Mouse (Mus musculus) hindlimb bud, embryonic 11.5 days (tissue): ENCODE measurements around the gene Pln.

ENCODE experiments used
- DNase-seq: peaks from one replicate; pipeline ENCODE4 v3.0.0-alpha.2; 2012; ENCODE audit warnings: low read depth, low spot score; ENCODE audit errors: extremely low spot score

The Pln gene

DNA sequence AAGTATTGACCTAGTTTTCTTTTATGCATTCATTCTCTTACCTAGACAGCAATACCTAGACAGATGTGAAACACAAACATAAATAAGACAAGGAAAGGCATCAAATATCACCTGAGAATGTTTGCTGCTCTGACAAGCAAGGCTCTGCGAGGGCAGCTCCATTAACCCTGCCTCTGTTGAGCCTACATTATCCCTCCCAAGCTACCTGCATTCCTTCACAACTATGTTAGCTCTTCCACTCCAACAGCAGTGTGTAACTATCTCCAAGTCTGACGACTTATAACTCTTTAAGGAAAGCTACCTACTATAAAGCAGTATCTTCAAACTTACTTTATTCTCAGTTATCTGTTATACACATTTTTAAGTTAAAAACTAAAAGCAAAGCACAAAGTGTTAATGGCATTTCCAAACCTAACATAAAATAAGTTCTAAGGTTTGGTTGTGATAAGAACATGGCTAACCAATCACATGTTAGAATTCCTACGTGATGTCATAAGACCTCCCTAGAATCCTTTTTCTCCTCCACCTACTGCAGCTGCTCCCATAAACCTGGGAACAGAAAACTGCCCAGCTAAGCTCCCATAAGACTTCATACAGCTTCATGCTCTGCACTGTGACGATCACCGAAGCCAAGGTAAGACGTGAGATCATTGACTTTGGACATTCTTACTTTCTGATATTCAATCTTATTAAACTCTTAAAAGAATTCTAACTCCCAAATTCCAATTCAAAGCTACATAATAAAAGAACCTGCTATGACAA is at the start of gene Pln:
Gene Pln (plus strand): TSS at position 506 of the 762 bp plus-strand sequence.
- no peak for DNase-seq

DNA sequence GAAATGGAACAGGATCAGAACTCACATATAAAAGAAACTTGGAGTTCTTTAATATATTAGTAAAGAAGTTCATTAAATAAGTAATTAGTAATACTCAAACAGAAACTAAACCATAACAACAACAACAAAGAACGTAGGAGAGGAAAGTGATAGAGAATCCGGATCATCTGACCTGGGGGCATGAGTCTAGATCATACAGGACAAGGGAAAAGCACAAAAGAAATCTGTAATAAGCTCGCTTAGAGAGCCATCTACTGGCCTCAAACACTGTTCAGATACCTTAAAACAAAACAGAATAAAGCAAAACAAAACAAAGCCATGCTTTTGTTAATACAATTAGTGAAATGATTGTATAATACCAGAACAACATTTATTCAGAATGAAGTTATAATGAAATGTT is 31.6 kb upstream of the Pln start:
- no peak for DNase-seq

DNA sequence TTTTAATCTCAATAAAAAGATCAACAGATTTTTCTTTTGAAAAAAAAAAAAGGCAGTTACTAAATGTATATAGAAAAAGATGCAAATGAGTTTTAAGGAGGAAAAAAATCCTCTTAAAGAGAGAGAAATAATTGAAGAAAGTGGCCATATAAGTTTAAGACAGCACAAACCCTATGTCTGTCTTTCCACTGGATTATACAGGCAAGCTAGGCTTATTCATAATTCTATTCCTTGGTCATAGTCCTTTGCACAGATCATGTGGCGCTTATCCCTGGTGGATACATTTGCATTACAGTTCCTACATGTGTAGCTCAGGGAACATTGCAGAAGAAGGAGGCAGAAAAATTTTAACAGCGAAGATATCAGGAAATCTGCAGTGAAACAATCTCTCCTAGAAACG is 30.8 kb upstream of the Pln start:
- DNase-seq = no peak

DNA sequence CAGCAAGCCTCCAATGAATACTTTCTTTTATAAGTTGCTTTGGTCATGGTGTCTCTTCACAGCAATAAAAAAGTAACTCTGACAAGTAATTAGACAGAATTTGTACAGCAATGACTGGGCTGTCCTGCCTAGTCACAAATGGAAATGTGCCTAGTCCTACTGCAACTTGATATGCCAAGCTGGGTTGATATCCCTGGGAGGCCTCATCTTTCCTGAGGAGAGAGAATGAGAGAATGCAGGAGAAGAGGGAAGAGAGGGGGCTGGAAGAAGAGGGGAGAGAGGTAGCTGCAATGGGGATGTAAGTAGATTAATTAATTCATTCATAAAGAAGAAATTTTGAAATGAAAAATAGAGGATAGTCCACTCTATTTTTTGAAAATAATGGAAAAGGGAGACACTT is 14.1 kb upstream of the Pln start:
- DNase-seq = no peak

DNA sequence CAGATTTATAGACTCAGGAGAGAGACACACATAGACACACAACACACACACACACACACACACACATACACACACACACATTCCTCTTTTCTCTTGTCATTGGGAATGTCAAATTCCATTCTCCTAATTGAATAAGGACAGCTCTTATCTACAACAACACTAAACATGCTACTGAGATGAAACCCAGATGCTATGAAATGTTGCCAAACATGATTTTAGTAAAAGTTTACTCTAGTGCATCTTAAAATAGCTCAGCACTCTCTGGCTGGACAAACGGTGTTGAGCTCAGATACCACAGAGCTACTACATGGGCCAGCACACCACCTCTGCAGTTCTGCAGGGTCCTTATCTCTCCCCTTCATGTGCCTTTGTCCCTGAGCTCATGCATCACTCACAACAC is 12.8 kb upstream of the Pln start:
- DNase-seq = no peak

DNA sequence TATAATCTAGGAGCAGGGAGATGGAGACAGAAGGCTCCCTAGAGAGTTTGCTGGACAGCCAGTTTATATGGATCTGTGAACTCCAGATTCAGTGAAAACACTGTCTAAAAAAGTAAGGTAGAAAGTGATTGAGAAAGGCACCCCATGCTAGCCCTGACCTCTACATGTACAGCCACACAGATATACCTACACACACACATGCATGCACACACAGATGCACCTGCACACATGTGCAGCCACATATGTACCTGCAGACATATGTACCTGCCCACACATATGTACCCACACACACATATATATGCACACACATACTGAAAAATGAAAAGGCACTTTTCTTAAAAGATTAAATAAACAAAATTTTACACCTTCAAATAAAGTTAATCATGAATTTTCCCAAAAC is 11.1 kb upstream of the Pln start:
- DNase-seq = no peak

DNA sequence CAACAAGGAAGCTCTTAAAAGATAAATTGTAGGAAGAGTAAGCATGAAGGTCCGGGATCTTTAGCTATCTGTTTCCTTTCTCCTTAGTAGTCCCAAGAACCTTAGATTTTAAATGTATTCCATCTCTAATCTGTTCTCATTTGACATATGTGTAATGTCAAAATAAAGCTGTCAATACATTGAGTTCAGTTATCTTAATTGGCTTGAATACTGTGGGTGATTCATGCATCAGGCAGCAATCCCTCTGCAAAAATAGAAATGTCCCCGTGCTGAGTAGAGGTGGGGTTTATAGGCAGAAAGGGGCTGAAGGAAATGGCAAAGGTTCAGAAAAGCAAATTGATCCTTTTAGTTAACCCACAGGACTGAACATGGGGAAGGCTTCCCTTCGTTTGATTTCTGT is 8.2 kb upstream of the Pln start:
- no peak for DNase-seq

DNA sequence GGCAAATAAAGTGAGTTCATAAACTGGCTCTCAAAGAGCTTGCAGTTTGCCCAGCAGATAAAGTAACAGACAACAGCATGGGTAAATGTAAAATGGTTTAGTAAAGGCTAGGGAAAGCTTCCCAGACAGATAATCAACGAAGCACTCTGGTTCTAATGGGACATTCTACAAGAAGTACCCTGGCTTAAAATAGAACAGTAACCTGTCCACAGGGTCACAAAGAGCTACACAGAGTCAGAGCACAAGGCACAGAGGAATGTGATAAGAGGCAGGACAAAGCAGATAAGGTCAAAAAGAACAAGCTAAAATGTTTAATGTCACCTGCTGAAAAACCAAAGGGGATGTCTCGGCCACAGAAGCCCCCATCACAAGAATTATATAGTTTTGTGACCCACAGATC is 4.7 kb upstream of the Pln start:
- no peak for DNase-seq

DNA sequence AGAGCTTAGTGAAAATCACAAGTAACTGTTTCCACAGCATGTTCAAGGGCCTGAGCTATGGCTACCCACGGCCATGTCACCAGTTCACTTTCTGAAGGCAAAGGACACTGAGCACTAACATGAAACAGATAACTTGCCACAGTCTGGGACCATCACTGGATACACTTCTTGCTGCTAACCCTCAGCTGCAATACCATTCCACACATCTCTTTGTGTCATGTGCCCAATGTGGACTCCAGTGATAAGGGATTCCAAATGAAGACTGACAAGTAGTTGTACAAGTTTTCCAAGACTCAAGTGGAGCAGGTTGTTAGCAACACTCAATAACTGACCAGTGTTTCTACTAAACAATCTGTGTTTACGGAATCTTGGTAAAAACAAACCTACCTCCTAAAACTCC is 2.2 kb upstream of the Pln start:
- DNase-seq = no peak

DNA sequence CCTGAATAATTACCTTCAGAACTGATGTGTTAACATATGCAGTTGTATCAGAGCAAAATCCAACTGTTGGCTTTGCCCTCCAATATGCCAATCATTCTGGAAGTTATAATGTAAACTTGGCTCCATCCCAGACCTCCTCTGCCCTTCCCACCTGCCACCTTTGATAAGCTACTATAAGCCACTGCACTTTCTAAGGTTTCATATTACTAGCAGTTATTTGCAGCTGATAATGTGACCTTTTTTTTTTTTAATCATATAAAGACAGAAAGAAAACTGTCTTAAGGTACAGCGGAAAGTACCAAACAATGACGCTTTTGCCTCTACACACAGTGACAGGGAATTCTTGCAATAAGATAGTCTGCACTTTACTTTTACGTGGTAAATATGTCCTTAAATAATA is 1.5 kb upstream of the Pln start:
- DNase-seq = no peak

DNA sequence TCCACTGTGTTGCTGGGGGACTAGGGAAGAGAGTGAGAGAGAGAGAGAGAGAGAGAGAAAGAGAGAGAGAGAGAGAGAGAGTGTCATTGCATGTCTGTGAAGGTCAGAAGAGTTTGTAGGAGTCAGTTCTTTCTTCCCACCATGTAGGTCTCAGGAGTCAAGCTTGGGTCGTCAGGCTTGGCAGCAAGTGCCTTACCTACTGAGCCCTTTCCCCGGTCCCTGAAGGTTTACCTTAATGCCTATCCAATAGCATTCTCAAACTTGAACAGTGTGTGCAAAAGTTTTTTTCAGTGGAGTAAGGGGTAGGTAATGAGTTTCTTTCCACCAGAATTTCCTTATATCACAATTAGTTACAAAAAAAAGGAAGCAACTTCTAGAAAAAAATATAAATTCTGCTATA is 1.6 kb downstream of the Pln start:
- DNase-seq = no peak

DNA sequence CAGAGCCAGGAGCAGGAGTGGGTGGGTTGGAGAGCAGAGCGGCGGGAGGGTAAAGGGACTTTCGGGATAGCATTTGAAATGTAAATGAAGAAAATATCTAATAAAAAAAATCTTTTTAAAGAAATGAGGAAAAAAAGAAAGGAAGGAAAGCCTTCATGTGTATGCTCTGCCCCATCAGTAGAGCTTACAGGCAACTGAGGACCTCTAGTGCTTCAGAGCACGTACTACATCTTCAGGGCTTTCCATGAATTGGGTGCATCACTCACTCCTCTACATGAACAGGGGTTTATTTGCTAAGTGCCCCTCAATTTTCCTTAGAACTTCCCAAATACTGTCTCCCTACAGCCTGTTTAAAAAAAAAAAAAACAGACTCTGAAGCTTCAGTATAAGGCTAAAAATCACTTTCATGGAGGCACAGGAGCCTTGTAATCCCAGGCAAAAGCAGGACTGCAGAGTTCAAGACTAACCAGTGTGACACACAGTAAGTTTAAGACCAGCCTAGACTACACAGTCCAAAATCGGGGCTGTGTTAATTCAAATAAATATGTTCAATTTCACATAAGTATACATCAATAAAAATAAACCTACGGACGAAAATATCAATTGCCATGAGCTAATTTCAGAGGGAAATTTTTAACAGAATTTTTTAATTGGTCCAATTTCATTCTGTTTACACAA is 4.0 kb downstream of the Pln start:
- no peak for DNase-seq

DNA sequence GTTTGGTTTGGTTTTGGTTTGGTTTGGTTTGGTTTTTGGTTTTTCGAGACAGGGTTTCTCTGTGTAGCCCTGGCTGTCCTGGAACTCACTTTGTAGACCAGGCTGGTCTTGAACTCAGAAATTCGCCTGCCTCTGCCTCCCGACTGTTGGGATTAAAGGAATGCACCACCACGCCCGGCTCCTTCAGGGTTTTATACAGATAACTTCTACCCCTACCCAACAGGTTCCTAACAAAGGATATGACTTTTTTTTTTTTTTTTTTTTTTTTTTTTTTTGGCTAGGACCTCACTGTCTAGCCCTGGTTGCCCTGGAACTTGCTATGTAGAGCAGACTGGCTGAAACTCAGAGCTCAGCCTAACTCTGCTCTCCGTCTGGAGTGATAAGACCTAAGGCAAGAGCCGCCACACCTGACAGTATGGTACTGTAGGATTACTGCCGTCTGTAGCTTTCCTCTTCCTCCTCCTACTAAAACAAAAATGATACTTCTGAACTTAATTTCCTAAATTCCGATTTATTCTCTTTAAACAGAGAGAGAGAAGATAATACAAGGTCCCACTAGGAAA is 4.8 kb downstream of the Pln start:
- no peak for DNase-seq

DNA sequence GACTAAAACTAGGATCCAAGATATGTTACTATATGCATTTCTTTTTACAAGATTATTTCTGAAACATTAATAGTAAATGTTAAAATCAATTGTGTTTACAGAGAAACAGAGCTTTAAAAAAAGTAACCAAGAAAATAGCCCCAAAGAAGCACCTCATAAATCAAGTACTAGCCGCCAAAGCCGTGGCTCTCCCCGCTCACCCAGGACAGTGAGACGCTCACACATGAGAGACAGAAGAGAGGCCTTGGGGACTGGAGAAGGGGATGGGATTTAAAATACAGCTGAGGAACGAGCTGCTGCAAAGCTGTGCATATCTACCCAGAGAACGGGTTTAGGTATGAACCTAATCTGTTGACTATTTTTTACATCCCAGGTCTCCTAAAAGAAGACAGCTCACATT is 5.9 kb downstream of the Pln start:
- DNase-seq = no peak

DNA sequence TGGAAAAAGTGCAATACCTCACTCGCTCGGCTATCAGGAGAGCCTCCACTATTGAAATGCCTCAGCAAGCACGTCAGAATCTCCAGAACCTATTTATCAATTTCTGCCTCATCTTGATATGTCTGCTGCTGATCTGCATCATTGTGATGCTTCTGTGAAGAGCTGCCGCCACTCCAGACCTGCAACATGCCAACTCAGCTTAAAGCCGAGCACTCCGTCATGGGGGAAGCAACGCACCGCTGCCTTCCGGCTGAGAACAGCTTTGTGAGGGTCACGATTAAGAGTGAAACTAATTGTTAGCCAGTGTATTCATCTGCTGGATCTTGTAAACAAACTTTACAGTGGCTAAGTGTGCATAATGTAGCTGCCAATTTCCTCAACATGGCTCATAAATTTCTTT is 6.4 kb downstream of the Pln start:
- no peak for DNase-seq

DNA sequence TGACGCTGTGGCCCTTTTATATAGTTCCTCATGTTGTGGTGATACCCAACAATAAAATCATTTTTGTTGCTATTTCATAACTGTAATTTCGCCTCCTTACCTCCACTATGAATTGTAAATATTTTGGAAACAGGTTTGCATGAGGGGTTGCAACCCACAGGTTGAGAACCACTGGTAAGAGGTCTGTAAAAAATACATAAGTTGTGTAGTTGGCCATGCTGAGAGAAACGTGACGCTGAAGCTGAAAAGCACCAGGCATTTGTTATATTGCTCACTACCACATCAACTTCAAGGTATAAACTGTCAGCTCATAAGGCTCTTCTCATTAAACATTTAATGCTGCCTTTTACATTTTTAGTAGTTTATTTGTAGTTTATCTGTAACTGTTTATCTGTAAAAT is 8.0 kb downstream of the Pln start:
- DNase-seq = no peak

DNA sequence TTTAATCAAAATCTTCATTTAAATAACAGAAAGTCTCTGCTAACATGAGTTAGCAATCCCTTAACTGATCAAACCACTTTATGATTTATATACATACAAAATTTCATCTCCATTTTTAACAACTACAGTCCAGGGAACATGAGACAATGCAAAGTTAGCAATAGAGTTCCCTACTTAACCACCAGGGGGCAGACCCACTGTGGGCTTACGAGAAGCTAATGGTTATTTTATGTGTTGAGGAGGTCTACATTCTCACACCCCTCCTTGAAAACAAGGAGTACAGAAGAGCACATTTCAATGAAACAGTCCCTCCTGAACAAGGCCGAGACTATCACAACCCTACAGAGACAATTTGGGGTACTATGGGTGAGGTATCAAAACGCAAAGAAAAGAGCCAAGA is 9.0 kb downstream of the Pln start:
- no peak for DNase-seq

DNA sequence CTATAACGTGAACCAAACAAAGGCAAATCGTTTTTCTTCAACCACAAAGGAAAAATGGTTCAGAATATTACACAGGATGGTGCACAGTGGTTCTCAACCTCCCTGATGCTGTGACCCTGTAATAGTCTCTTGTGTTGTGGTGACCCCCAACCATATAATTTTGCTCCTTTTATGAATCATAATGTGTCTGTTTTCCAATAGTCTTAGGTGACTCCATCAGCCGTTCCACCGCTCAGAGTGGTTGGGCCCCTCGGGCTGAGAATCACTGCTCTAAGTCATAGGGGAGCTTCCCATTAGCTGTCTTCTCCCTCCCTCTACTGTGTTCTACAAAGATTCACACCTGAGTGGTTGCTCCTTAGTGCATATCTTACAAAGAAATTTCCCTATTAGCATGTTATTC is 9.4 kb downstream of the Pln start:
- no peak for DNase-seq

DNA sequence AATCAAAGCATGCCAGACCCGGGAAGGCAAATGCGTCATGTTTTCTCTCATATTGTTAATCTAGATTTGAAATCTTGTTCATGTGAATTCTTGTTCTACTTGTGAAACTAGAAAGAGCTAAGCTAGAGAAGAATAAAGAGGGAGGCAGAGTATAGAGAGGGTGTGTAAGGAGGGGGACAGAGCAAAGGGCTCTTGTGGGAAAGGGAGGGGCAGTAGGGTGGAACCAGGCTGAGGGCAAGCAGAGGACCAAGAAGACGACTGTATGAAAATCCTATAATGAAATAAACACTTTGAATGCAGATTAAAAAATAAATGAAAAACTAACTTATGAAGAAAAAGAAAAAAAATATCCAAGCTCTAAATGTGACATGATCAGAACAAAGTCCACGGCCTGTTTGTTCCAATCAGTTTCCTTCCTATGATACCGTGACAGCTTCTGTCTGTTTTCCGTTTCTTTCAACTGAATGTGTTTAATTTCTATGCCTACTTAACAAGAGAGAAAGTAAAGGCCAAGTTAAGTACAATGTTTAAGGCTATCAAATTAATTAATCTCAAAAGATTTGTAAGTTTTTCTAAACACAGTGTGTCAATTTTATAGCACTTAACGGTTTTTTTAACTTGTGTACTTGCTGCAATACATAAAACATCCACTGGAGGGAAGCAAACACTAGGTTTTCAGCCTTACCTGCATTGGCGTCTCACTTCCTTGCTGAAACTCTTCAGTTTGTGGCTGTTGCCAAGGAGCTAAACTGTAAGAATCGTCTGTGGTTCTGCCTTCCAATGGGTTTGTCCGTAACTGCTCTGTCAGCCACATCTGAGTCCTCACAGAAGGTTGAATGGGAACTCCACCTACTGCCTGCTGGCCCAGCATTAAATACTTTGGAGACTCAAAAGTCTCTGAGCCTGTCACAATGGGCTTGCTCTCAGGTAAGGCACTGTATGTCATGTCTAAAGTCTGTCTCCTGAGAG is 10.6 kb downstream of the Pln start:
- peak; percentile 82 for DNase-seq

DNA sequence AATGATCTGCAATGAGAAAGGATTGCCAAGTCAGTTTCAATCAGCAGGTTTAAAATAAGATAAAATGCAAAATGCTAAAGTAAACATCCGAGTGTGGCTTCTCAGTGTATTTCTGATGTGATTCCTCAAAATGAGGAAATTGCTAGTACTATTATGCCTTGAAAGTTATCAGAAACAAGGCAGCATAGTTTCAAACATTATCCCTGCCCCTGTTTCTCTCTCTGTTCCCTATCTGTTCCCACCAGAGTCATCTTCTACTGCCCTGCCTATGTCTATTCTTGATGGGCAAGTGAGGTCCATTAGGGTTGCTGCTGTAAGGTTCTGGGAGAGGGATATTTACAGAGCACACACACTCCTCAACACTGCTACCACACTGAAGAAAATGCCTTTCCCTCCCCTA is 11.8 kb downstream of the Pln start:
- no peak for DNase-seq

DNA sequence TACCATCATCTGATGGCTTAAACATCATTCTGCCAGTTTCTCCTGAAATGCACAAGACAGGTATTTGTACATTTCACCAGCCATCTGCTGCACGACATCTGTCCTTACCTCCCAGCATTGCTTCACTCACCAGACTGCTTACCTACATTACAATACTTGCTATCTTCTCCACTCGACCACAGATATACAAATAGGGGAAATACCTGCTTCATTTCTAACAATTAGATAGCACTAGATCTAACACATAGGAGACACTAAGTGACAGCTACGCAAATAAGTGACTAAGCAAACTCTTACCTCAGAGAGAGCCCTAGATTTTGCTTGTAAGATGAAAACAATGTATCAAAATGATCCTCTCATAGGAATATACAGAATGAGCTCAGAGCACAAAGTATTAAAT is 16.2 kb downstream of the Pln start:
- no peak for DNase-seq
